Mouse (Mus musculus): ENCODE measurements at regions not wholly inside any gene's neighbourhood (a gene's known extent, or its start where the extent isn't known, plus 50 kb on each side); places are given as distances from the start of the nearest gene placed in this dataset.

DNA sequence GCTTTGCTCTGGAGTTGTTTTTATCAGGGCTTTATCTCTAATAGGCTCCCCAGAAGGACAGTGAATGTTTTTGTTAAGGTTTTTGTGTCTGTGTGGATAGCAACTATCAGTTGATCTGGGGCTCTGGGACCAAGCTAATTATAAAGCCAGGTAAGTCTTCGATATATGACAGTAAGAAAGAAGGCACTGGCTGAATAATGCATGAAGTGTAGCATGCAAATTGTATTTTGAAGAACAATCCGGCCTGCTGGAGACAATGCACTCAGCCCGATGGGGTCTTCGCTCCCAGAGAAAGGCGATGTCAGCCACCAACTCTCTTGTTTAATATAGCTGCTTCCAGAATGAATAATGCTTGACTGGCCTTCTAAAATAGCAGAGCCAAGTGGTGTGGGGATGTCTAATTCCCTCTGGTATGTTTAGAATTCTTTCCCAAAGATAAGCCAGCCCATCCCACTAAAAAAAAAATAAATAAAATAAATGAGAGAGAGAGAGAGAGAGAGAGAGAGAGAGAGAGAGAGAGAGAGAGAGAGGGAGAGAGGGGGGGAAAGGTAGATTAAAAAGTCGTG, 68.6 kb downstream of the Dad1 start:
- no peak for DNase-seq

GRCm38 (mm10) chr14:54183873-54184272, 70.0 kb downstream of the Dad1 start:
- DNase-seq, result no peak

- DNase-seq, result no peak
These were observed 71.1 kb downstream of the Dad1 start for GRCm38 (mm10) chr14:54182838-54183237.

GRCm38 (mm10) chr14:54181306-54181705, 72.6 kb downstream of the Dad1 start:
- DNase-seq, result no peak

DNA sequence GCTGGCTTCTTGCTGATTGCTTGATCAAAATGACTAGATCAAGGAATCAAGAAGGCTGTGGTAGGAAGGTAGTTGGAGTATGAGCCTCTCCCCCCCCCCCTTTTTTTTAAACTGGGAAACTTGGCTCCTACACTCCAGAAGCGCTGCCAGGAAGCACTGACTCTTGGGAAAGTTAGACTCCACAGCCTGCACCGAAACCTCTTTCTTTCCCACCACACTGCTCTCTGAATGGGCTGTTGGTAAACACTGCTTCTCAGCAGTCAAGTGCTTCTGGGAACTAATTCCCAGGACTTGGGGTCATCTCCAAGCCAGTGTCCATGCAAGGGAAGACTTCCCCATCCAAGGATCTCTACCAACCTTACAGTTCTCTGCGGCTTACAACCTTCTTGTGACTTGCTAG, 73.2 kb downstream of the Dad1 start:
- DNase-seq, result no peak

GRCm38 (mm10) chr14:54180271-54180670, 73.6 kb downstream of the Dad1 start:
- DNase-seq, result no peak

GRCm38 (mm10) chr14:54178856-54179255, 75.0 kb downstream of the Dad1 start:
- DNase-seq, result no peak

- no peak for DNase-seq
These were observed 77.4 kb downstream of the Dad1 start for GRCm38 (mm10) chr14:54176469-54176868.

DNA sequence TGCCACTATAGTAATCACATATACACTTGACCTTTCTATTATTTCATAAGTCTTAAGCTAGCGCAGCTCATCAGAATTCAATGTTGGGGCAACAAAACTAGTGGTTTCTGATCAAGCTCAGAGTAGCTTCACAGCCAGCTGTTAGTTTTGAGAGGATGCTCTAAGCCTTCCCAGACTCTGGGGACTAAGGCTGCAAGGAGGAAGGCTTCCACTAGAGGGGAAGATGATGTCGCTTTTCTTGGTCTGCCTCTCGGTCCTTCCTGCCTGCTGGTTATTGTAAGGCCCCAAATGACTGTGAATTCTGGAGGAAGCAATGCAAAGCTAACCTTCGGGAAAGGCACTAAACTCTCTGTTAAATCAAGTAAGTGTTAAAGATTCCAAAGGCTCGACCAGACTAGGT, 78.4 kb downstream of the Dad1 start:
- no peak for DNase-seq

DNA sequence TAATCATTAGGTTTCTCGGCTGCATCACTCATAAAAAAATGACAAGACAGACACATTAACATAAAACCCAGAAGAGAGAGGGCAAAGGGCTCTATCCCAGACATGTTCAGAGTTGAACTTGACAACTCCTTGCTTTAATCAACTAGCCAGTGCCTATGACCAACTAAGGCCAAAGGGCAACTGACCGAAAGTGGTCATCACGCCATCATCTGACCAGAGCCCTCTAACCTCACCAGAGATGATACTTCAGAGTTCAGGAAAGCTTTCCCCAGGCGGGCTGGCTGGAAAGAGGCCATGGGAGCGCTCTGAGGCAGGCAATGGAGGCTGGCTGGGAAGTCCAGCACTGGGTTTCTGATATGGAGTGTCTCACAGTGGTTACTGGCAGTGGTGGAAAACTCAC, 80.6 kb downstream of the Dad1 start:
- DNase-seq, result no peak

DNA sequence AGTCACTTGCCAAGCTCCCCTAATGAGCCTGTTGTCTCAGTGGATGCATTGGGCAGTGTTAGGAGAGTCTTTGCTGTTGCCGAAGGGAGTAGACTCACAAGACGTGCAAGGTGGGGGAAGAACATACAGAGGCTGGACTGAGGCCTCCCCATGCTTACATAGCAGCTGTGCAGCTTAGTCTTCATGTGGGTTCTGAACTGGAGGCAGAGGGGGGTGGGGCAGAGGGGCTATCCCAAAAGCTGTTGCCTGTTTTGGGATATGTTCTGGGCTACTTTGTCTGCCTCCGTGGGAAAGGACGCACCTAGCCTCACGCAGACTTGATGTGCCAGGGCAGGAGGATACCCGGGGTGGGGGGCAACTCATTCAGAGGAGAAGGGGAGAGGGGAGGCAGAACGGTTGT, 84.7 kb downstream of the Dad1 start:
- DNase-seq, result no peak

DNA sequence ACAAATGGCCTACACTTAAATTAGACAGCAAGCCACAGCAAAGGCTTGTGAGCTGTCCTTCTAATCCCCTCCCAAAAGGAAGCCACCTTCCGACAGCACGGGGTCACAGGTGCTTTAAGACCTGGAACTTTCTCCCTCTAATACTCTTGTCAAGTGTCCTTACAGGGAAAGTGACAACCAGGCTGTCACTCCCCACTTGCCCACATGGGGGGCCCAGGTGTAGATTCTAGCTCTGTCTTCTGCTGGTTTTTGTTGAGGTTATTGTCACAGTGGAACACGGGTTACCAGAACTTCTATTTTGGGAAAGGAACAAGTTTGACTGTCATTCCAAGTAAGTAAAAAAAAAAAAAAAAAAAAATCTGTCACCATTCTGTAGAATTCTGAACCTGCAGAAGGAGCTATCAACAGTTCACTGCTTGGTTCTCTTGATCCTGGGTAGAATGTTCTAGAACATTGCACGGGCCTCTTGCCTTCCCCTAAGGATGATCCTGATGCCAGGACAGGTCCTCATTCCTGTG, 85.4 kb downstream of the Dad1 start:
- DNase-seq, result no peak

GRCm38 (mm10) chr14:54166057-54166456, 87.8 kb downstream of the Dad1 start:
- DNase-seq, result no peak

DNA sequence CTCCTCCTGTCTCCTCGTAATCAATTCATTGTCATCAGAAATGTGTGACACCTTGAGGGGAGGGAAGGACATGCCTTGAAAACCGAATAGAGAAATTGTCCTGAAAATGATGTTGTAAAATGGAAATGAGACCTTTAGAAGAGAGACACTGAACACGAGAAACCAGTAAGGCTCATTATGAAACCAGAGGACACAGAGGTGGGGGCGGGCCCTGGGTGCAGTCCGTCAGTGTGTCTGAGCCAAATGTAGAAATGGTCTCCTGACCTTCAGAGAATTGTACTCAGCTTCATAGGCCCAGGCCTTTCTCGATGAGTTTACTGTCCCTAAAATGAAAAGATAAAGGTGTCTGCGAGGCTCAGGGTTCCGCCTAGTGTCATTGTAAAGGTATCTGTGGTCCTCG, 89.0 kb downstream of the Dad1 start:
- DNase-seq, result peak; percentile 40

- no peak for DNase-seq
These were observed 92.0 kb downstream of the Dad1 start for GRCm38 (mm10) chr14:54161916-54162315.

DNA sequence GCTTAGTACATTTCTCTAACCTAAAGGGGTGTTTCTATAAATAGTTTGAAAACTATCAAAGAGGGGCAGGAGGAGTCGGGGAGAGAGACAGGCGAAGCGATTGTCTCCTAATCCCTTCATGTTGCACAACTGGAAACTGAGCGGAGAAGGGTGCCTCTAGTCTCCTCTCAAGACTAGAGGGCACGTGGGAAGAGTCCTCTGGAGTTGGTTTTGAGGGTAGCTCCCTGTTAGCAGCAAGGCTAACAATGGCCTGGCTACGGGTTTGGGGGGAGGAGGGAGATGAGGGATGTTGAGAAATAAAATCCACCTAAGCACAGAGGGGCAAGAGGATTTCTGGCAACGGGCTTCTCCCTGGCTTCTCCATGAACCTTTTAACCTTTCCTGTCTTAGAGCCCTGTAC, 92.7 kb downstream of the Dad1 start:
- no peak for DNase-seq

GRCm38 (mm10) chr14:54159816-54160215, 94.1 kb downstream of the Dad1 start:
- no peak for DNase-seq

- DNase-seq, result no peak
These were observed 95.5 kb downstream of the Dad1 start for GRCm38 (mm10) chr14:54158214-54158965.

GRCm38 (mm10) chr14:54156536-54156935, 97.4 kb downstream of the Dad1 start:
- DNase-seq, result no peak

DNA sequence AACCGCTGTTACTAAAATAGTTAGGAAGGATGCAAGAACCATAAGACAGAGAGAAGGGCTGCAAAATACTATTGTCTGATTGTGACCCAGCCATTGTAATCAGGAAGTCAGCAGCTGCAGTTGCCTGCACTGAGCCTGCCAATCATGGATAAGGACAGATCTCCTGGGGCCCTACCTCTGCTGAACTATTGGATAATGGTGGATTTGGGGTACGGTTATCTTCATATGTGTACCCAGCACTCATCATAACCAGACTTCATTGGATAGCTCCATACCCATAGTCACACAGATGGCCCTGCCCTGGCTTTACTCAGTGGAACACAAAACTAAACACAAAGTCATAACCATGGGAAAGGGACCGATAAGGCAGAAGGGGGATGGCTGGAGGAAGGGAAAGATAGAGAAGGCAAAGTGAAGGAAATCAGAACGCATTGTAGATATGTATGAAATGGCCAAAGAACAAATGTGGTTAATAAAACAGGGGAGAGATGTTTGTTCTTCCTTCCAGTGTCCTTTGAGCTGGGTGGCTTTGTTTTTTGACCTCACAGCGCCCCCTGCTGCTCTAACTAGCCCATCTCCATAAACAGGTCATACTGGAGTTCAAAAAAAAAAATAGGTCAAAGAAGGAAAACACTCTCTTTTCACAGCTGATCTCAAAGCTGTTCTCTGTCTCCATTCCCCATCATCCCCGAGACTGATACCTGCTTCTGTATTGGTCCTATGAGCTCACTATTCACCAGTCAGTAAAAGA, 101.2 kb downstream of the Dad1 start:
- peak; percentile 39 for DNase-seq

DNA sequence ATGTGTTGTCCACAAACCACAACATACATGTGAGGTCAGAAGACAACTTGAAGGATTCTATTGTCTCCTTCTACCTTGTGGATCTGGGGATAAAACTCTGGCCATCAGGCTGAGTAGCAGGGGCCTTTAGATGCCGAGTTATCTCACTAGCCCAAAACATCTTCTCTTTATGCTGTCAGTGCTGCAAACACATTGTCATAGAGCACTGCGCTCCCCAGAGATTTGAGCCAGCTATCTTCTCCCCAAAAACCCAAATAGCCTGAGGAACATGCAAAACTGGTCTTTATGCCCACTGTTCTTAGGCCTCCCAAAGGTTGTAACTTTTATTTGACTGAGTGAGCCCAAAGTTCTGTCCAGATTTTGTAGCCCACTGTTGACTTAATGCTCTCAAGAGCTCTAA, 102.0 kb downstream of the Dad1 start:
- no peak for DNase-seq

DNA sequence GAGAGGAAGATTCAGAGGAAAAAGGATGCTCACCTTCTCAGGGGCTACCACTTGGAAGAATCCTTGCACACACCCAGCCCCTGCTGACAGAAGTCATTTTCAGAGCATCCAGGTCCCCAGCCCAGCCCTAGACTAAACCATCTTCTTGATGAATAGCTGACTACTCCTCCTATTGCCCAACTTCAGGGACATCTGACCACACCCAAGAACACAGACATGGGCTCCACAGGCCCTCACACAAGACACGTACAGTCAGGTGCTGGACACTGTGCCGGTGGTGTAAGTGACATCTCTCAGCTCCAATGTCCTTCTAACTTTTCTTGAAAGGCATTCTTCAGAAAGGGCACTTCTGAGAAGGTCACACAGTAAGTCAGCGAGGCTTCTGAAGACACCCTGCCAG, 102.6 kb downstream of the Dad1 start:
- DNase-seq, result no peak

DNA sequence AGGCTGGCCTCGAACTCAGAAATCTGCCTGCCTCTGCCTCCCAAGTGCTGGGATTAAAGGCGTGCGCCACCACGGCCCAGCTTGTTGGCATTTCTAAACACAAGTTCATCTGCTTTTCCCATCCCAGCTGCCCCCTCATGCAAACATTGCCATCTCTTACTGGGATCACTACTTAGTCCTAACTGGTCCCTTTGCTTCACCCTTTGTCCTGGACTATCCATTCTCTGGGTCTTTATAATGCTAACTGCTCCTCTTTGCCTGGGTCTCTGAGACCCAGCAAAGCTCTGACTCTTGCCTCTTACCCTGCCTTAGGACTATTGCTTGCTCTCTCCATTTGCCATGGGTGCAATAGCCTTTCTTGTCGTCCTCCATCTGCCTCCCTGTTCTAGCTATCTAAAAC, 103.7 kb downstream of the Dad1 start:
- DNase-seq, result no peak

DNA sequence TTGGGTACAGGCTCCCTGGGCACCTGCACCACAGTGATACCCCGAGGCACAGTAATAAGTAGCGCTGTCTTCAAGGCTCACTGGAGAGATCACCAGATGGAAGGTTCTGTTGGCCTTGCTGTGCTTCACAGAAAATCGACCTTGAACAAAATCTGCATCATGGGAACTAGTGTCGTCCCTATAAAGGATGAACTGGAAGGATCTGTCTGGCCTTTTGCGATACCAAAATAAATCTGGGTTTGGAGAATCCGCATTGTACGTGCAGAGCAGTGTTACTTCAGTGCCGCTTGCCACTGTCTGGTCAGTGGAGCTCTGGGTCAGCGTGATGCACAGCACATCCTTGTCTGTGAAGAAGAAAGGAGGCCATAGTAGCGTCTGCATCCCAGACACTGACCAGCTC, 105.3 kb downstream of the Dad1 start:
- no peak for DNase-seq
